Mouse (Mus musculus) kidney, embryonic 16.5 days (tissue): ENCODE results near the gene Ccdc169. TPM values are rescaled to one million over a fixed set of nuclear protein-coding genes. Genes with fewer than 3 reads are reported as not detected.
"Not testable (repeated sequence)": the region's sequence is repeated elsewhere in the genome, so short reads cannot be mapped to it uniquely, and the experiment has no call there.

Experiments
- ATAC-seq: fragments of 200-750 bp; cut with Nextera tagmentation; 2 replicates; pipeline ENCODE4 v1.8.0; 2017; ENCODE audit warnings: moderate TSS enrichment; ENCODE audit not compliant: low FRiP score, low TSS enrichment
- H3K27ac ChIP-seq: fragments of 300-500 bp; sonication (generic); 2 replicates; pipeline ENCODE4 v1.5.1; 2014; ENCODE audit warnings: low read length
- H3K27me3 ChIP-seq: fragments of 300-500 bp; sonication (generic); 2 replicates; pipeline ENCODE4 v1.6.1; 2014; ENCODE audit warnings: low read length, control low read depth, mixed read lengths; ENCODE audit not compliant: insufficient read depth
- H3K36me3 ChIP-seq: fragments of 300-500 bp; sonication (generic); 2 replicates; pipeline ENCODE4 v1.6.1; 2014; ENCODE audit warnings: low read length, control low read depth, mixed read lengths; ENCODE audit not compliant: insufficient read depth
- H3K4me1 ChIP-seq: fragments of 300-500 bp; sonication (generic); 2 replicates; pipeline ENCODE4 v1.6.1; 2014; ENCODE audit warnings: low read length, control low read depth, mixed read lengths; ENCODE audit not compliant: insufficient read depth
- H3K4me2 ChIP-seq: fragments of 300-500 bp; sonication (generic); replicated peaks from 2 replicates; pipeline ENCODE4 v1.6.1; 2014; ENCODE audit warnings: low read depth, low read length
- H3K4me3 ChIP-seq: fragments of 300-500 bp; sonication (generic); 2 replicates; pipeline ENCODE4 v1.5.1; 2014; ENCODE audit warnings: mild to moderate bottlenecking, low read length
- H3K9ac ChIP-seq: fragments of 300-500 bp; sonication (generic); replicated peaks from 2 replicates; pipeline ENCODE4 v1.6.1; 2014; ENCODE audit warnings: low read length
- H3K9me3 ChIP-seq: fragments of 300-500 bp; sonication (generic); 2 replicates; pipeline ENCODE4 v1.6.1; 2016; ENCODE audit warnings: low read length, control low read depth
- WGBS: fragments of 180-500 bp; shearing (Covaris S2); extraction: QIAGEN DNeasy Blood & Tissue Kit; methylation state at CpG from one replicate; pipeline ENCODE4 v1.1.7; 2014; 5-methylcytosine and 5-hydroxymethylcytosine counted together
- polyA plus RNA-seq: library from polyadenylated mRNA; unstranded; fragments of >200 nt; fragmentation: Nextera tagmentation; extraction: Ambion mirVana; gene quantifications from 2 replicates; pipeline ENCODE4 v1.2.1, GENCODE M21; 2015

The Ccdc169 gene
- polyA plus RNA-seq, 1 experiment from 2014 or later = not detected

DNA sequence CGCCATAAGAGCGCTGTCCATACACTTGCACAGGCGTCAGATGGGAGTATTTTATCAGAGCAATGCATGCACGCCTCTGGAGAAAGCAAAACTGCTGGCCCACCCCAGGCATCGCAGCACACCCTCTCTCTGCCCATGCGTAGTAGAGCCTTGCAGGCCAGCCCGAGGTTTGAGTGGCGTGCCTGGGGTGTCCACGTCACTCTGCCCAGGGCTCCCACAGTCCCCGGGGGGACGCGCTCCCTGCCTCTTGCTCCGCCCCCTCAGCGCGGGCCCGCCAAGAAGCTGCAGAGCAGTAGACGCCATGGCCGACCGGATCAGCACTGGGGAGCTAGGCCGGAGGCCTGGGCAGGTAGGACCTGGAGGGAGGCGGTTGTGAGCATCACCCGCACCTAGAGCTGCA lies 44.6 kb downstream of the Ccdc169 start, which contains the start of gene Sohlh2:
Sohlh2 (plus strand) TSS at position 263 of the 400 bp plus-strand sequence.
- Histone ChIP-seq H3K4me2 (no peak within 1 kb of the TSS), H3K36me3 (no peaks in the 10 kb centered on the region), H3K4me1 (no peaks in the 10 kb centered on the region), H3K4me3 (no peak within 1 kb of the TSS), H3K9ac (no peak within 1 kb of the TSS), H3K27me3 (no peaks in the 10 kb centered on the region), H3K27ac (no peak within 1 kb of the TSS), H3K9me3 (peaks cover 3% of the 10 kb centered on the region; the same call in 1 of the 2 replicates)
- ATAC-seq = no peak
- 95% methylated on average over 22 of the region's 22 CpGs for WGBS

- WGBS = 76% methylated on average over 4 of the region's 4 CpGs
- Histone ChIP-seq H3K27ac (no peak overlapping the region), H3K4me1 (no peaks in the 10 kb centered on the region), H3K36me3 (no peaks in the 10 kb centered on the region), H3K9me3 (no peaks in the 10 kb centered on the region), H3K27me3 (no peaks in the 10 kb centered on the region), H3K4me3 (no peak overlapping the region), H3K4me2 (no peak overlapping the region), H3K9ac (no peak overlapping the region)
- ATAC-seq = no peak
These were observed 54.5 kb downstream of the Ccdc169 start for GRCm38 (mm10) chr3:55191668-55192067.

DNA sequence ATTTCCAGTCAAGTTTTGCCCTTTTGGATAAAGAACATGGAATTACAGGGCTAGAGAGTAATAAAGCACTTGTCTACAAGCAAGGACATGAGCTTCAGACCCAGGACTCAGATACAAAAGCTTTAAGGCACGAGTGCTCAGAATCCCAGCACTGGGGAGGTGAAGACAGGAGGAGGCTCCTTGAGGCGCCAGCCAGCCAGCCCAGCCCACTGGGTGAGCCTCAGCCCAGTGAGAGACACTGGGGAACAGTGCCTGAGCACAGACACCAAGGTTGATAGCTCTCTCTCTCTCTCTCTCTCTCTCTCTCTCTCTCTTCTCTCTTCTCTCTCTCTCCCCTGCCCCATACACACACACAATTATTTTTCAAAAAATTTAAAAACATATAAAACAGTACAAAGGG lies 56.2 kb downstream of the Ccdc169 start:
- no peaks in the 10 kb centered on the region for H3K36me3 ChIP-seq
- H3K4me3 ChIP-seq = no peak overlapping the region
- H3K4me1 ChIP-seq = no peaks in the 10 kb centered on the region
- H3K27me3 ChIP-seq = no peaks in the 10 kb centered on the region
- ATAC-seq = no peak
- no peak overlapping the region for H3K9ac ChIP-seq
- no peaks in the 10 kb centered on the region for H3K9me3 ChIP-seq
- no peak overlapping the region for H3K27ac ChIP-seq
- 71% methylated on average over 2 of the region's 2 CpGs for WGBS
- H3K4me2 ChIP-seq = no peak overlapping the region

DNA sequence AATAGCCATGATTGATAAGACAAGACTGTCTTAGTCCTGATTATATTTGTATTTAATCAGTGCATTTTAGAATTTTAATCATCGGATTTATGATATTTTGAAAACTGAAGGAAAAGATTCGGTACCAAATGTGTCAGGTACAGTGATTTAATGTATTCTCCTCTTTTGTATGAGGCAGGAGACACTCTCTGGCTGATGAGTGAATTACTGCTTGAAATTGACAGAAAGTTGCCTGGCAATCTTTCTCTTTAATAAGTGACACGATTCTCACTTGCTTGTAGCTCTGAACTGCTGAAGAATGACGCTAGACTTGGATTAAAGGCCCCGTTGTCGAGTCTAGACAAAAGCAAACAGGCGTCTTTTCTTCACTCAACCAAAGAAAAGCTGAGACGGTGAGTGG lies 57.7 kb downstream of the Ccdc169 start:
- WGBS = 81% methylated on average over 8 of the region's 8 CpGs
- H3K4me2 ChIP-seq = no peak overlapping the region

GRCm38 (mm10) chr3:55195581-55196327 lies 58.6 kb downstream of the Ccdc169 start:
- Histone ChIP-seq H3K27ac (no peak overlapping the region), H3K27me3 (no peaks in the 10 kb centered on the region), H3K36me3 (no peaks in the 10 kb centered on the region), H3K4me3 (no peak overlapping the region), H3K4me2 (no peak overlapping the region), H3K9me3 (no peaks in the 10 kb centered on the region), H3K4me1 (no peaks in the 10 kb centered on the region), H3K9ac (no peak overlapping the region)
- ATAC-seq = no peak
- 66% methylated on average over 5 of the region's 5 CpGs for WGBS

More for the DNA sequence above, 57.7 kb downstream of the Ccdc169 start:
- Histone ChIP-seq H3K4me3 (no peak overlapping the region), H3K27me3 (no peaks in the 10 kb centered on the region), H3K9ac (no peak overlapping the region), H3K4me1 (no peaks in the 10 kb centered on the region), H3K36me3 (no peaks in the 10 kb centered on the region), H3K27ac (no peak overlapping the region), H3K9me3 (no peaks in the 10 kb centered on the region)
- ATAC-seq = no peak

DNA sequence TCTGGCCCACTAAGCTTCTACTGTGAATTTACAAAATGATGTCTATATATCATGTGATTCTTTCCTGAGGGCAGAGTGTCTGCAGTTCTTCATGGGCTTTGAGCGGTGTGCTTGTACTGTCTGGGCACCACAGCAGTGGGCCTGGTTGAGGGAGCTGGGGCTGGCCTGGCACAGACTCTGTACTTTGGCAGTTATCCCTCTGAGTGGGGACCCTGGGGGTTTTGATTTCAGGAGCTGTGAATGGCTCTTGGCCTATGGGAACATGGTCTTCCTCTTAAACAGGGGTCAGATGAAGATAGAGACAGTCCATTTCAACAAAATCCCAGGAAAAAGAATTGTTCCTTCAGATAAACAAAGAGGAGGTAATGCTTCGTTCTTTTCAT lies 59.2 kb downstream of the Ccdc169 start:
- no peak for ATAC-seq
- H3K27me3 ChIP-seq = no peaks in the 10 kb centered on the region
- H3K9me3 ChIP-seq = no peaks in the 10 kb centered on the region
- no peak overlapping the region for H3K27ac ChIP-seq
- H3K36me3 ChIP-seq = no peaks in the 10 kb centered on the region
- H3K4me3 ChIP-seq = no peak overlapping the region
- 85% methylated on average over 2 of the region's 2 CpGs for WGBS
- no peak overlapping the region for H3K9ac ChIP-seq
- no peak overlapping the region for H3K4me2 ChIP-seq
- H3K4me1 ChIP-seq = no peaks in the 10 kb centered on the region

DNA sequence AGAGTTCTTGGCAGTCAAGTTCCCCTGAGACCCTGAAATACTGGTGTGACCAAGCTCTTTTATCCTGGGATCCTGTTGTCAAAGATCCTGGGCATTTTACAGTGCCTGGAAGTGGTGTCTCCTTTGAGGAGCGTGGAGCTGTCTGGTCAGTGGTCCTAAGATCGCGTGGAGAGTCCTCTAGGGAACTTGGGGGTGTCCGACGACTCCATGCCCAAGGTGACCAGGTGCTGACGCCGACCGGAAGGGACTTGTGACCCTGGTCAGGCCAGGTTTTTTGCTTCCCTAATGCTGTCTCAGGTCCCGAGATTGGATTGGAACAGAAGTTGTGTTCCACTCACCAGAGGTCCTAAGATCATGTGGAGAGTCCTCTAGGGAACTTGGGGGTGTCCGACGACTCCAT lies 66.5 kb downstream of the Ccdc169 start:
- not testable (repeated sequence) for H3K36me3 ChIP-seq, H3K4me3 ChIP-seq, H3K4me1 ChIP-seq, H3K4me2 ChIP-seq, H3K27ac ChIP-seq, ATAC-seq, H3K9ac ChIP-seq, H3K27me3 ChIP-seq, H3K9me3 ChIP-seq
- 93% methylated on average over 11 of the region's 11 CpGs for WGBS

DNA sequence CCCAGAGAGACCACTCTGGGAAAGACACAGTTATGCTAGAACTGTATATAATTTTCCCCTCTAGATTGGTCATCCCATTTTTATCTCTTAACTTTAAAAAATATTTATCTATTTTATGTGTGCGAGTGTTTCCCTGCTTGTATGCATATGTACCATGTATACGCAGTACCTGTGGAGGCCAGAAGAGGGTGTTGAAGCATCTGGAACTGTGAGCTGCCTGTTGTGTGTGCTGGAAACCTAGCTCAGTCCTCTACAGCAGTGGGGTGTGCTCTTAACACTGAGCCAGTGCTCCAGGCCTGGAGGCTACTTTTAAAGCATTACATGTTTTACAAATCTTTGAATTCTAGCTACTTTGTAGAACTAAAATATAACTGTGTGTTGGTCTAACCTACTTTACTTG lies 69.3 kb downstream of the Ccdc169 start:
- no peak overlapping the region for H3K9ac ChIP-seq
- ATAC-seq = no peak
- no peaks in the 10 kb centered on the region for H3K36me3 ChIP-seq
- H3K4me1 ChIP-seq = no peaks in the 10 kb centered on the region
- no peaks in the 10 kb centered on the region for H3K27me3 ChIP-seq
- 96% methylated on average over 2 of the region's 2 CpGs for WGBS
- no peak overlapping the region for H3K27ac ChIP-seq
- no peak overlapping the region for H3K4me3 ChIP-seq
- H3K9me3 ChIP-seq = no peaks in the 10 kb centered on the region
- no peak overlapping the region for H3K4me2 ChIP-seq

DNA sequence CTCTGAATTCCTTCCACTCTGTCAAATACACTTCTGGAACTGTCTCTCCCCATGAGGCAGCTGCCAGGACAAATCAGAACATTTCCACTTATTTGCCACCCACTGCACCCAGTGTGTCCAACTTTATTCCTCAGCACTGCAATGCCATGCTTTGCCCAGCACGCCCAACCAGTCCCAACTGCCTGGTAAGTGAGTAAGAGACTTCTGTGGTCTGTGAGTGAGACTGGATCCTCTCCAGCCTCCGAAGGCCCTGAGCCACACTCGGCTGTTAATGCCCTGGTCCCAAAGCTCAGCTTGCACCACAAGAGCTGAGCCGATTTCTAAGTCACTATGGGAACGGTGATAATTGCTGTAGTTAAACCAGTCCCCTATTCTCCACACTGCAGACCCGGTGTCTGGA lies 70.5 kb downstream of the Ccdc169 start:
- Histone ChIP-seq H3K9me3 (no peaks in the 10 kb centered on the region), H3K4me2 (no peak overlapping the region), H3K9ac (no peak overlapping the region), H3K36me3 (no peaks in the 10 kb centered on the region), H3K27me3 (no peaks in the 10 kb centered on the region), H3K4me1 (0 out of 2 replicates have a peak, but pooled peaks cover 5% of the 10 kb centered on the region), H3K4me3 (no peak overlapping the region), H3K27ac (no peak overlapping the region)
- 50% methylated on average over 6 of the region's 6 CpGs for WGBS
- no peak for ATAC-seq

DNA sequence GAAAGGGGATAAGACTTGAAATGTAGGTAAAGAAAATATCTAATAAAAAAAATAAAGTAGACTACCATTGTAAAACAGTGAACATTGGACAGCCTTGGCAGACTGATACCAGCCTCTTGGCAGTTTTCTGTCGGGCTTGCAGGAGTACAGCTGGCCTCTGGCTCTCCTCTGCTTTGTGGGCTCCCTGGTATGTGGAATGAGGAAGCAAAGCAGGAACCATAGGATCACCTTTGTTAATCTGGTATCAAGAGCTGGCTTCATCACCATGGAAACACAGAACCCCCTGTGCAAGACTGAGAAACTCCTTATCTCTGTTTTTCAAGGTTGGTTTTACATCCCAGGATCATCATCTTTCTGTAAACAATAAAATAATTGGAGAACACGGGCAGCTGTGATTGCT lies 75.1 kb downstream of the Ccdc169 start:
- Histone ChIP-seq H3K27me3 (no peaks in the 10 kb centered on the region), H3K4me3 (no peak overlapping the region), H3K9me3 (no peaks in the 10 kb centered on the region), H3K36me3 (no peaks in the 10 kb centered on the region), H3K4me1 (peaks cover 9% of the 10 kb centered on the region; the same call in 1 of the 2 replicates), H3K9ac (no peak overlapping the region), H3K4me2 (no peak overlapping the region), H3K27ac (no peak overlapping the region)
- WGBS = 22% methylated on average over 2 of the region's 2 CpGs
- ATAC-seq = 0 out of 2 replicates have a peak, but pooled peaks have one; percentile 35
